In the genomic region with DNA sequence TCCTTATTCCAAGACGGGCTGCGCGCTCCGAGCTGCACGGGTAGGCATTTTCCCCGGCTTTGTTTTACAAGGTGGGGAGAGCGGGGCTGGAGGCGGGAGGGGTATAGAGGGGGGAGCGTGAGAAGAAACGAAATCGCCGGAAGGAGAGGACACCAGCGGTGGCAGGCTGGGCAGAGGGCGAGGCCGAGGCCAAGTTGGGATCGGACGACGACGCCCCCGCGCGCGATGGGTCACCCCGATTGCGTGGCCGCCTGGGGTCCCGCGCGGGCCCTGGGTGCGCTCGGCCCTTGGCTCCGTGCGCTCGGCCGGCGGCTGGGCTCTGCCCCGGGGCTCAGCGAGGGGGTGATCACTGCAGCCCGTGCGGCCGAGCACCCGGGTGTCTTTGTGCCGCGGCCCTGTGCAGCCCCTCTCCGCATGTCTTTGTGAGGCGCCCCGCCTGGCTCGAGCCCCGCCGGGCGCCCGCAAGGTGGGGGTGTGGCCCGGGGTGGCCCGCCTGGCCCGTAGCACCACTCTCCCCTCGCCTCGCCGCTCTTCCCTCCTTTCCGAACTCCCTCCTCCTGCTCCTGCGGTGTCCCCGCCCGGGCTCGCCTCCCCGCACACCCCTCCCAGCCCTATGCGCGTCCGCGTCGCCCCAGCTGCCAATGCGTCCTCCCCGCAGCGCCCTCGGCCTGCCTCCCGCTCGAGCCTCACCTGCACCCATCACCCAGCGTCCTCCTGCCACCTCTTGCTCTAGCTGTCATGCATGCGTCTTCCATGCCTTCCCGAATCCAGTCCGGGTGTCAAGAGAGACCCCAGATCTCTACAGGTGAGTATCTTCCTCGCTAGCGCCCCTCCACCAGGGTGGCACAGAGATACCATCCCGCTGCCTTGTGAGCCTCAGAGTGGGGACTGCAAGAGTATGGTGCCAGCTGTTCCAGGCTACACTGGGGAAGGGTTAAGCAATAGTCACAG, we compare ENCODE assay signal across 8 mouse cellular contexts. TPM values are rescaled to one million over a fixed set of nuclear protein-coding genes. Genes with fewer than 3 reads are reported as not detected.
DNase-seq lines count a peak whose midpoint lies in the region; ATAC-seq lines count a peak whose summit lies in the region.

No protein-coding gene starts in this region.

- no peaks in the 10 kb centered on the region for H3K36me3 ChIP-seq in embryonic facial prominence, embryonic 14.5 days (ENCODE audit: control insufficient read depth, insufficient read depth, low read length)
- no peaks in the 10 kb centered on the region for H3K36me3 ChIP-seq in heart, embryonic 15.5 days
- no peaks in the 10 kb centered on the region for H3K36me3 ChIP-seq in lung, embryonic 16.5 days (ENCODE audit: control insufficient read depth, insufficient read depth, low read length)

- H3K27ac ChIP-seq in embryonic facial prominence, embryonic 14.5 days (replicated peaks; ENCODE audit: low read depth, low read length): 0 out of 2 replicates have a peak overlapping the region, but pooled peaks have one; percentile 52
- no peak overlapping the region for H3K27ac ChIP-seq in heart, embryonic 15.5 days
- no peak overlapping the region for H3K27ac ChIP-seq in lung, embryonic 16.5 days (ENCODE audit: low read length)

- no peaks in the 10 kb centered on the region for H3K9me3 ChIP-seq in embryonic facial prominence, embryonic 14.5 days (ENCODE audit: control insufficient read depth, low read length)
- H3K9me3 ChIP-seq in heart, embryonic 15.5 days (replicated peaks): no peaks in the 10 kb centered on the region
- no peaks in the 10 kb centered on the region for H3K9me3 ChIP-seq in lung, embryonic 16.5 days (ENCODE audit: control insufficient read depth, low read length)

- peak overlapping the region; percentile 99 for H3K4me2 ChIP-seq in embryonic facial prominence, embryonic 14.5 days (ENCODE audit: low read depth, low read length)
- peak overlapping the region; percentile 99 for H3K4me2 ChIP-seq in heart, embryonic 15.5 days
- H3K4me2 ChIP-seq in lung, embryonic 16.5 days (ENCODE audit: low read depth, low read length): peak overlapping the region; percentile 98

- peak; percentile 85 for ATAC-seq in embryonic facial prominence, embryonic 14.5 days (ENCODE audit: low read depth)
- peak; percentile 63 for ATAC-seq in heart, embryonic 15.5 days (replicated peaks; ENCODE audit: insufficient number of reproducible peaks, insufficient read depth, low FRiP score, low read depth)
- peak; percentile 78 for ATAC-seq in lung, embryonic 16.5 days (ENCODE audit: low read depth)

- peaks cover 22% of the 10 kb centered on the region for H3K27me3 ChIP-seq in embryonic facial prominence, embryonic 14.5 days (replicated peaks; ENCODE audit: control insufficient read depth, insufficient read depth, low read length)
- H3K27me3 ChIP-seq in heart, embryonic 15.5 days: peaks cover 45% of the 10 kb centered on the region
- peaks cover 3% of the 10 kb centered on the region for H3K27me3 ChIP-seq in lung, embryonic 16.5 days (ENCODE audit: control insufficient read depth, insufficient read depth, low read depth, low read length)

- peak overlapping the region; percentile 67 for H3K4me3 ChIP-seq in embryonic facial prominence, embryonic 14.5 days (ENCODE audit: low read depth, low read length)
- H3K4me3 ChIP-seq in heart, embryonic 15.5 days: peak overlapping the region; percentile 66
- H3K4me3 ChIP-seq in lung, embryonic 16.5 days (ENCODE audit: low read length): peak overlapping the region; percentile 65

- peak; percentile 1 to 2 for DNase-seq in B cell, adult 2 months
- peak; percentile 28 to 39 for DNase-seq in adrenal gland, adult 18-20 months (ENCODE audit: low spot score in 2 of 2)
- peak; percentile 47 for DNase-seq in embryonic facial prominence, embryonic 14.5 days (ENCODE audit: low spot score)
- peak; percentile 54 to 66 for DNase-seq in layer of hippocampus, postnatal 10 days (ENCODE audit: low spot score in 2 of 2)
- DNase-seq in right cerebral cortex, adult 2 months (ENCODE audit: low spot score in 2 of 2): peak; percentile 54 to 63
- DNase-seq in spleen, postnatal 4 days (ENCODE audit: low spot score in 2 of 2): no peak

- H3K9ac ChIP-seq in embryonic facial prominence, embryonic 14.5 days (ENCODE audit: low read depth, low read length): peak overlapping the region; percentile 82
- peak overlapping the region; percentile 63 for H3K9ac ChIP-seq in heart, embryonic 15.5 days
- peak overlapping the region; percentile 78 for H3K9ac ChIP-seq in lung, embryonic 16.5 days (ENCODE audit: low read length)

- WGBS in embryonic facial prominence, embryonic 14.5 days: 2% methylated on average over 48 of the region's 82 CpGs
- 2% methylated on average over 73 of the region's 82 CpGs for WGBS in heart, embryonic 15.5 days
- WGBS in lung, embryonic 16.5 days: 2% methylated on average over 80 of the region's 82 CpGs

- peaks cover 5% of the 10 kb centered on the region; the same call in 1 of the 2 replicates for H3K4me1 ChIP-seq in embryonic facial prominence, embryonic 14.5 days (ENCODE audit: control insufficient read depth, insufficient read depth, low read length)
- H3K4me1 ChIP-seq in heart, embryonic 15.5 days (replicated peaks): peaks cover 15% of the 10 kb centered on the region
- H3K4me1 ChIP-seq in lung, embryonic 16.5 days (replicated peaks; ENCODE audit: control insufficient read depth, insufficient read depth, low read length): peaks cover 17% of the 10 kb centered on the region

RNA-seq across cellular contexts. Expression of gene Kcnk2, which starts 58.5 kb away (rescaled TPM):
- 10 to 100 TPM; 25.5 to 32.4 TPM for total RNA-seq in adrenal gland, adult 18-20 months (2021)
- polyA plus RNA-seq in embryonic facial prominence, embryonic 14.5 days (2014; fragmentation: Nextera tagmentation; extraction: Ambion mirVana): 7.7 and 8.4 TPM in 2 replicates
- 0.37 and 1.1 TPM in 2 replicates for polyA plus RNA-seq in heart, embryonic 15.5 days (2015; fragmentation: Nextera tagmentation; extraction: Ambion mirVana)
- 10 to 100 TPM; 46.3 to 49.5 TPM for total RNA-seq in layer of hippocampus, postnatal 10 days (2021)
- 4.2 TPM in 2 replicates for polyA plus RNA-seq in lung, embryonic 16.5 days (2015; fragmentation: Nextera tagmentation; extraction: Ambion mirVana)

Comparison
In these comparisons a context has a peak if more than half of its experiments do, and no peak if none do; other contexts are left out.
1. DNase-seq: peak in B cell, adult 2 months (2 of 2), adrenal gland, adult 18-20 months (2 of 2), embryonic facial prominence, embryonic 14.5 days (single experiment), layer of hippocampus, postnatal 10 days (2 of 2) and right cerebral cortex, adult 2 months (2 of 2); none in spleen, postnatal 4 days (0 of 2).
2. Peak in every context shown above with its lines, with median percentiles within 50 percentile points of each other: ATAC-seq, H3K4me2 ChIP-seq, H3K4me3 ChIP-seq and H3K9ac ChIP-seq.